ENCODE assay signal across 9 mouse cellular contexts in the genomic region with DNA sequence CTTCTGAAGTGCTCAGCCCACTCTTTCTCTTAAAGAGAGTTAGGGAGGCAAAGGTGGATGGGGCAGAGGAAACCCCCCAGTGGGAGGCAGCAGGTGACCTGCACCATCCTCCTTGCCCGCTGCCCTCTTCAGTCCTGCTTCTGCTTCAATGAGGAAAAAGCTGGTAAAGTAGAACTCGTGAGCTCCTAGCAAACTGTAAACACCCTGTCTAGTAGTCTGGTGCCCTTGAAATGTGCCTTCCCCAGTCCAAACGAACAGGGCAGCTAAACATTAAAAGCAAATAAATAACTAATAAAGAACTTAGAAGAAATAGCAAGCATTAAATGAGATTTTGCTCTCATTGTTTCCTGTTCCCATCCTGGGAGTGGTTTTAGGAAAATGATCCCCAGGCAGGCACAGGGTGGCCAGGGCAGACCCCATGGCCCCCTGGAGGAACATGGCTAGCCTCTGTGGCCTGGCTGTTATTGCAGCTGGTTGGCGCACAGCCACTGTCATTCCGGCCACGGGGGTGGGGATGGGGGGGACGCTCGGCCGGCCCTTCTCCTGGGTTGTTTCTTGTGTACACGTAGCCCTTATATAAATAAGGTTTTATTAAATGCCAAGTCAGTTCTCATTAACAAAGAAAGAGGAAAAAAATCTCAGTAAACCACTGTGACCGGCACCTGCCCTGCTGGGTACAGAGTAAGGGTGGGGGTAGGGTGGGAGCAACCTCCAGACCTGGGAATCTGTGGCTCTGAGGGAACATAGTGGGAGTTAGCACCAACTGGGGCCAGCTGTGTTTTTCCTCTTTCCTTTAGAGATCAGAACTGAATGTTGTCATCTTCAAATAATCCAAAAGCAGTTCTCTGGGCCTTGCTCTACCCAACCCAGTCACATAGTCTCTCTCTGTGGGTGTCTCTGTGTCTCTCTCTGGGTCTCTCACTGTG. TPM values are rescaled to one million over a fixed set of nuclear protein-coding genes. Genes with fewer than 3 reads are reported as not detected.
DNase-seq lines count a peak whose midpoint lies in the region; ATAC-seq and TF ChIP-seq lines count a peak whose summit lies in the region.
"Had no signal": no experiment of that assay in that cellular context is flagged by ENCODE, and none has a peak within 500 bp of the region (broad histone marks: within the 10 kb centered on the region; RNA-seq: fewer than 3 reads in every experiment).

No protein-coding gene starts in this region.

- H3K27me3 ChIP-seq in hindbrain, embryonic 12.5 days: peaks cover 5% of the 10 kb centered on the region
- peaks cover 2% of the 10 kb centered on the region; the same call in 1 of the 2 replicates for H3K27me3 ChIP-seq in hindbrain, embryonic 11.5 days (ENCODE audit: control insufficient read depth, insufficient read depth, low read length)

- no peaks in the 10 kb centered on the region for H3K36me3 ChIP-seq in hindbrain, embryonic 12.5 days
- no peaks in the 10 kb centered on the region for H3K36me3 ChIP-seq in hindbrain, embryonic 11.5 days (ENCODE audit: control insufficient read depth, insufficient read depth, low read length)

- H3K4me3 ChIP-seq in hindbrain, embryonic 12.5 days: no peak overlapping the region
- no peak overlapping the region for H3K4me3 ChIP-seq in hindbrain, embryonic 11.5 days (ENCODE audit: low read depth, low read length)
- no peak overlapping the region for H3K4me3 ChIP-seq in cortical plate, adult 2 months (ENCODE audit: insufficient read depth, low read length)

- no peak for TF ChIP-seq POLR2A in cortical plate, adult 2 months (IDR thresholded peaks at IDR 0.05; ENCODE audit: extremely low read depth, insufficient read depth, low read length)

- intact Hi-C loops in heart, postnatal 10 days (cut with DNase I): no loop called here

- no peak overlapping the region; the same call in 1 of the 2 replicates for H3K9ac ChIP-seq in hindbrain, embryonic 12.5 days
- no peak overlapping the region for H3K9ac ChIP-seq in hindbrain, embryonic 11.5 days (ENCODE audit: low read depth, low read length)

- 0 out of 2 replicates have a peak overlapping the region, but pooled peaks have one; percentile 7 for H3K27ac ChIP-seq in hindbrain, embryonic 12.5 days
- no peak overlapping the region for H3K27ac ChIP-seq in hindbrain, embryonic 11.5 days (ENCODE audit: low read depth, low read length)
- 0 out of 2 replicates have a peak overlapping the region, but pooled peaks have one; percentile 35 for H3K27ac ChIP-seq in cortical plate, adult 2 months (ENCODE audit: insufficient read depth, low read length)

- no peak for ATAC-seq in hindbrain, embryonic 12.5 days (ENCODE audit: low FRiP score)
- no peak for ATAC-seq in hindbrain, embryonic 11.5 days (ENCODE audit: low FRiP score)

- 49% methylated on average over 11 of the region's 11 CpGs for WGBS in hindbrain, embryonic 12.5 days
- 50% methylated on average over 11 of the region's 11 CpGs for WGBS in hindbrain, embryonic 11.5 days

- H3K9me3 ChIP-seq in hindbrain, embryonic 12.5 days (replicated peaks): no peaks in the 10 kb centered on the region
- H3K9me3 ChIP-seq in hindbrain, embryonic 11.5 days (ENCODE audit: control insufficient read depth, low read length): no peaks in the 10 kb centered on the region

- no peak for TF ChIP-seq CTCF in cortical plate, adult 2 months (IDR thresholded peaks at IDR 0.05; ENCODE audit: extremely low read depth, insufficient read depth, low read length)

- peaks cover 12% of the 10 kb centered on the region for H3K4me1 ChIP-seq in hindbrain, embryonic 12.5 days
- H3K4me1 ChIP-seq in hindbrain, embryonic 11.5 days (replicated peaks; ENCODE audit: control insufficient read depth, insufficient read depth, low read length): no peaks in the 10 kb centered on the region
- H3K4me1 ChIP-seq in cortical plate, adult 2 months (ENCODE audit: control insufficient read depth, insufficient read depth, low read length): peaks cover 2% of the 10 kb centered on the region; the same call in 1 of the 2 replicates

- no peak overlapping the region for H3K4me2 ChIP-seq in hindbrain, embryonic 12.5 days (replicated peaks)
- no peak overlapping the region for H3K4me2 ChIP-seq in hindbrain, embryonic 11.5 days (replicated peaks; ENCODE audit: low read depth, low read length)

- DNase-seq in hindbrain, embryonic 11.5 days (ENCODE audit: low spot score): no peak
- peak; percentile 54 to 58 for DNase-seq in heart, postnatal 10 days
- DNase-seq in kidney, postnatal 4 days: peak; percentile 70 to 78
- no peak for DNase-seq in urinary bladder, postnatal 10 days (ENCODE audit: low spot score)
- no peak for DNase-seq in thymus, adult 18-20 months
- no peak for DNase-seq in frontal cortex, postnatal 36 days (ENCODE audit: low spot score in 2 of 2)

RNA-seq across cellular contexts. Expression of a gene that starts 28.7 kb away (rescaled TPM):
- polyA plus RNA-seq in hindbrain, embryonic 12.5 days (2016; fragmentation: Nextera tagmentation; extraction: Ambion mirVana): 2.6 and 2.7 TPM in 2 replicates
- polyA plus RNA-seq in hindbrain, embryonic 11.5 days (2014; fragmentation: Nextera tagmentation; extraction: Ambion mirVana): 1.4 and 2.1 TPM in 2 replicates
- 3.6 and 3.7 TPM in 2 replicates for polyA plus RNA-seq in cortical plate, adult 2 months (2012; rRNA removed)
- 1 to 10 TPM; 4.5 to 5.3 TPM for total RNA-seq in heart, postnatal 10 days (2021)
- total RNA-seq: megakaryocyte-erythroid progenitor cell, adult 5-6 weeks had no signal

Comparison
In these comparisons a context has a peak if more than half of its experiments do, and no peak if none do; other contexts are left out.
1. DNase-seq: peak in heart, postnatal 10 days (2 of 2) and kidney, postnatal 4 days (2 of 2); none in hindbrain, embryonic 11.5 days (single experiment), urinary bladder, postnatal 10 days (single experiment), thymus, adult 18-20 months (0 of 2) and frontal cortex, postnatal 36 days (0 of 2).